Mouse (Mus musculus) MEL (cell line): ENCODE data around the gene Cobll1. TPM values are rescaled to one million over a fixed set of nuclear protein-coding genes. Genes with fewer than 3 reads are reported as not detected.

Experiments used
- DNase-seq: peaks from one replicate; pipeline ENCODE4 v3.0.0; 2011; ENCODE audit warnings: low read depth, low spot score
- H3K27ac ChIP-seq: 2 replicates; pipeline ENCODE4 v1.5.1; 2012; ENCODE audit warnings: low read depth, mild to moderate bottlenecking, control low read depth, low read length, moderate library complexity; ENCODE audit not compliant: control insufficient read depth
- H3K27me3 ChIP-seq, 2 experiments: fragments of 150-350 bp in 1 of 2; sonication (generic) in 1 of 2; 2 replicates each; pipeline ENCODE4 v1.6.1; 2012; ENCODE audit warnings: low read length in 2 of 2, mild to moderate bottlenecking in 2 of 2, improper control_type of control experiment in 1 of 2, moderate library complexity in 1 of 2; ENCODE audit not compliant: insufficient read depth in 2 of 2, control insufficient read depth in 1 of 2
- H3K36me3 ChIP-seq, 2 experiments: 2 replicates each; pipeline ENCODE4 v1.6.1; 2012 to 2014; ENCODE audit warnings: low read length in 2 of 2, improper control_type of control experiment in 1 of 2, inconsistent platforms in 1 of 2, mild to moderate bottlenecking in 1 of 2; ENCODE audit not compliant: insufficient read depth in 2 of 2, control insufficient read depth in 1 of 2
- H3K4me1 ChIP-seq, 2 experiments: fragments of 150-350 bp in 1 of 2; sonication (generic) in 1 of 2; 2 replicates each; pipeline ENCODE4 v1.6.1; 2012; ENCODE audit warnings: low read length in 2 of 2, improper control_type of control experiment in 1 of 2, mild to moderate bottlenecking in 1 of 2; ENCODE audit not compliant: insufficient read depth in 2 of 2, control insufficient read depth in 1 of 2
- H3K4me3 ChIP-seq, 2 experiments: fragments of 150-350 bp in 1 of 2; sonication (generic) in 1 of 2; 2 replicates each; pipeline ENCODE4 v1.5.1; 2012; ENCODE audit warnings: low read depth in 2 of 2, low read length in 2 of 2, mild to moderate bottlenecking in 2 of 2, moderate library complexity in 2 of 2, control low read depth in 1 of 2, improper control_type of control experiment in 1 of 2; ENCODE audit not compliant: control insufficient read depth in 1 of 2, insufficient read depth in 1 of 2
- H3K79me2 ChIP-seq: 2 replicates; pipeline ENCODE4 v1.6.1; 2012; ENCODE audit warnings: mild to moderate bottlenecking, low read length, moderate library complexity; ENCODE audit not compliant: control insufficient read depth, poor library complexity, insufficient read depth
- H3K9ac ChIP-seq: 2 replicates; pipeline ENCODE4 v1.6.1; 2012; ENCODE audit warnings: low read depth, mild to moderate bottlenecking, control low read depth, low read length, moderate library complexity; ENCODE audit not compliant: control insufficient read depth, poor library complexity, severe bottlenecking
- H3K9me3 ChIP-seq: fragments of 150-350 bp; sonication (generic); replicated peaks from 2 replicates; pipeline ENCODE4 v1.6.1; 2012; ENCODE audit warnings: mild to moderate bottlenecking, low read length, improper control_type of control experiment, moderate library complexity; ENCODE audit not compliant: insufficient read depth
- BHLHE40 ChIP-seq: IDR thresholded peaks from 2 replicates; pipeline ENCODE4 v1.6.1; 2012; ENCODE audit warnings: low read depth, mild to moderate bottlenecking, inconsistent platforms, low read length, improper control_type of control experiment, borderline replicate concordance
- ELF1 ChIP-seq: IDR thresholded peaks from 2 replicates; pipeline ENCODE4 v1.6.1; 2014; ENCODE audit warnings: low read depth, mild to moderate bottlenecking, inconsistent platforms, low read length, improper control_type of control experiment, moderate library complexity
- EP300 ChIP-seq, 2 experiments: IDR thresholded peaks; 2 replicates each; pipeline ENCODE4 v1.6.1; 2011; ENCODE audit warnings: improper control_type of control experiment in 2 of 2, low read length in 2 of 2, low read depth in 1 of 2, mild to moderate bottlenecking in 1 of 2
- HCFC1 ChIP-seq: IDR thresholded peaks from 2 replicates; pipeline ENCODE4 v1.6.1; 2012; ENCODE audit warnings: low read depth, mild to moderate bottlenecking, inconsistent platforms, low read length, improper control_type of control experiment, moderate library complexity
- JUND ChIP-seq: IDR thresholded peaks from 2 replicates; pipeline ENCODE4 v1.6.1; 2011; ENCODE audit warnings: low read depth, mild to moderate bottlenecking, improper control_type of control experiment, low read length
- MAFK ChIP-seq: IDR thresholded peaks from 2 replicates; pipeline ENCODE4 v1.6.1; 2011; ENCODE audit warnings: low read depth, mild to moderate bottlenecking, low read length, improper control_type of control experiment, borderline replicate concordance
- MAZ ChIP-seq: IDR thresholded peaks from 2 replicates; pipeline ENCODE4 v1.6.1; 2012; ENCODE audit warnings: low read depth, mild to moderate bottlenecking, inconsistent platforms, low read length, improper control_type of control experiment
- MXI1 ChIP-seq: IDR thresholded peaks from 2 replicates; pipeline ENCODE4 v1.6.1; 2011; ENCODE audit warnings: mild to moderate bottlenecking, low read depth, low read length, improper control_type of control experiment
- POLR2A ChIP-seq, 2 experiments: IDR thresholded peaks; 2 replicates each; pipeline ENCODE4 v1.6.1; 2011 to 2012; ENCODE audit warnings: low read length in 2 of 2, mild to moderate bottlenecking in 2 of 2, control low read depth in 1 of 2, improper control_type of control experiment in 1 of 2, low read depth in 1 of 2, moderate library complexity in 1 of 2; ENCODE audit not compliant: control insufficient read depth in 1 of 2, insufficient read depth in 1 of 2, poor library complexity in 1 of 2
- POLR2AphosphoS2 ChIP-seq: IDR thresholded peaks from 2 replicates; pipeline ENCODE4 v1.6.1; 2011; ENCODE audit warnings: low read length, improper control_type of control experiment
- POLR2AphosphoS5 ChIP-seq: IDR thresholded peaks from 2 replicates; pipeline ENCODE4 v1.6.1; 2012; ENCODE audit warnings: low read depth, borderline replicate concordance, mild to moderate bottlenecking, inconsistent platforms, low read length, moderate library complexity, mixed read lengths
- SMC3 ChIP-seq: IDR thresholded peaks from 2 replicates; pipeline ENCODE4 v1.6.1; 2011; ENCODE audit warnings: low read depth, low read length, improper control_type of control experiment
- TAL1 ChIP-seq: IDR thresholded peaks from 2 replicates; pipeline ENCODE4 v1.6.1; 2012; ENCODE audit warnings: mild to moderate bottlenecking, inconsistent platforms, low read length, moderate library complexity, mixed read lengths
- TBP ChIP-seq: IDR thresholded peaks from 2 replicates; pipeline ENCODE4 v1.8.0; 2011; ENCODE audit warnings: low read depth, low read length, improper control_type of control experiment
- TCF12 ChIP-seq: IDR thresholded peaks from 2 replicates; pipeline ENCODE4 v1.6.1; 2014; ENCODE audit warnings: low read depth, mild to moderate bottlenecking, inconsistent platforms, low read length, improper control_type of control experiment, moderate library complexity
- UBTF ChIP-seq: IDR thresholded peaks from 2 replicates; pipeline ENCODE4 v1.6.1; 2012; ENCODE audit warnings: low read depth, mild to moderate bottlenecking, inconsistent platforms, low read length, improper control_type of control experiment, moderate library complexity, borderline replicate concordance; ENCODE audit not compliant: insufficient read depth
- ZC3H11A ChIP-seq: IDR thresholded peaks from 2 replicates; pipeline ENCODE4 v1.6.1; 2012; ENCODE audit warnings: low read depth, mild to moderate bottlenecking, inconsistent platforms, low read length, improper control_type of control experiment
- ZKSCAN1 ChIP-seq: IDR thresholded peaks from 2 replicates; pipeline ENCODE4 v1.6.1; 2012; ENCODE audit warnings: low read depth, mild to moderate bottlenecking, inconsistent platforms, low read length, improper control_type of control experiment, moderate library complexity
- polyA plus RNA-seq, 2 experiments: library from polyadenylated mRNA; stranded (reverse) in 1 of 2; unstranded in 1 of 2; fragments of >175 nt in 1 of 2; fragments of >200 nt in 1 of 2; gene quantifications; 2 replicates each; pipeline versions ENCODE4 v1.2.1 to v1.2.4; 2012; ENCODE audit warnings: low replicate concordance in 2 of 2, low read depth in 1 of 2; ENCODE audit not compliant: insufficient read length in 2 of 2, insufficient read depth in 1 of 2, missing spikeins in 1 of 2
- total RNA-seq: library from RNA; depleted of rRNA; stranded (reverse); fragments of 300-350 nt; gene quantifications from 2 replicates; pipeline ENCODE4 v1.2.3, GENCODE M21; 2012

The Cobll1 gene
- total and polyA plus RNA-seq, 3 experiments = not detected

- H3K79me2 ChIP-seq = no peaks in the 10 kb centered on the region
- DNase-seq = no peak
- H3K27me3 ChIP-seq = no peaks in the 10 kb centered on the region
- H3K9me3 ChIP-seq = no peaks in the 10 kb centered on the region
- no peak overlapping the region for H3K27ac ChIP-seq
- no peak overlapping the region for H3K4me3 ChIP-seq
- H3K4me1 ChIP-seq = no peaks in the 10 kb centered on the region
- no peak overlapping the region for H3K9ac ChIP-seq
- no peaks in the 10 kb centered on the region for H3K36me3 ChIP-seq
- no peak for TF ChIP-seq ZC3H11A
- TF ChIP-seq TBP = no peak
- TF ChIP-seq TAL1 = no peak
- no peak for TF ChIP-seq ELF1
- TF ChIP-seq ZKSCAN1 = no peak
- TF ChIP-seq TCF12 = no peak
- no peak for TF ChIP-seq BHLHE40
- no peak for TF ChIP-seq HCFC1
- TF ChIP-seq MXI1 = no peak
- TF ChIP-seq POLR2AphosphoS2 = no peak
- no peak for TF ChIP-seq MAZ
- no peak for TF ChIP-seq POLR2AphosphoS5
- no peak for TF ChIP-seq POLR2A (IDR thresholded peaks at IDR 0.05; ENCODE audit: control insufficient read depth in 1 of 2, insufficient read depth in 1 of 2, low read depth in 1 of 2, low read length in 2 of 2, poor library complexity in 1 of 2)
- no peak for TF ChIP-seq EP300 (IDR thresholded peaks at IDR 0.05; ENCODE audit: low read depth in 1 of 2, low read length in 2 of 2)
- TF ChIP-seq JUND = no peak
- no peak for TF ChIP-seq UBTF
- TF ChIP-seq MAFK = no peak
These were observed 148.2 kb downstream of the Cobll1 start for GRCm38 (mm10) chr2:65090986-65091385.

DNA sequence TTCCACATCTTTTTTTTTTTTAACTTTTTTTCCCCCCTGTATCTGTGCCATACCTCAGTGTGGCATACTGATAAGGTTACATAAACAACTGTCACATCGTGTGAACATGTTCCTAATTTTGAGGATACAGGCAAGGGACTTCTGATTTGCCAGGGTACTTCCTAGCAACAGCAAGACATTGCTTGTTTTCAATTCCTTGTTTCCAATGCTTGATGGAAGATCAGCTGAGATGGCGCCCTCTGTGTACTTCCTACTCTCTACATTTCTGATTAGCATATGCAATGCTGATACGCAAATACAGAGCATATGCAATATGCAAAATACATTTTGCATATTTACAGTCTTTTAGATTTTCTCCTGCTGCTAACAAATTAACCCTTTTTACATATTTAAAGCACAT, 152.0 kb downstream of the Cobll1 start:
- Histone ChIP-seq H3K27ac (no peak overlapping the region), H3K9me3 (no peaks in the 10 kb centered on the region), H3K4me3 (no peak overlapping the region), H3K36me3 (no peaks in the 10 kb centered on the region), H3K9ac (no peak overlapping the region), H3K27me3 (no peaks in the 10 kb centered on the region), H3K79me2 (no peaks in the 10 kb centered on the region), H3K4me1 (no peaks in the 10 kb centered on the region)
- no peak for DNase-seq
- no peak for TF ChIP-seq SMC3
- TF ChIP-seq ZC3H11A = no peak
- TF ChIP-seq, all 39 proteins: peak for 0
